Mouse (Mus musculus): ENCODE data around the gene Tm9sf4. TPM values are rescaled to one million over a fixed set of nuclear protein-coding genes. Genes with fewer than 3 reads are reported as not detected.

Gene Tm9sf4
- polyA plus RNA-seq (2015; fragmentation: Nextera tagmentation; extraction: Ambion mirVana): 68.1 and 74.5 TPM in 2 replicates

DNA sequence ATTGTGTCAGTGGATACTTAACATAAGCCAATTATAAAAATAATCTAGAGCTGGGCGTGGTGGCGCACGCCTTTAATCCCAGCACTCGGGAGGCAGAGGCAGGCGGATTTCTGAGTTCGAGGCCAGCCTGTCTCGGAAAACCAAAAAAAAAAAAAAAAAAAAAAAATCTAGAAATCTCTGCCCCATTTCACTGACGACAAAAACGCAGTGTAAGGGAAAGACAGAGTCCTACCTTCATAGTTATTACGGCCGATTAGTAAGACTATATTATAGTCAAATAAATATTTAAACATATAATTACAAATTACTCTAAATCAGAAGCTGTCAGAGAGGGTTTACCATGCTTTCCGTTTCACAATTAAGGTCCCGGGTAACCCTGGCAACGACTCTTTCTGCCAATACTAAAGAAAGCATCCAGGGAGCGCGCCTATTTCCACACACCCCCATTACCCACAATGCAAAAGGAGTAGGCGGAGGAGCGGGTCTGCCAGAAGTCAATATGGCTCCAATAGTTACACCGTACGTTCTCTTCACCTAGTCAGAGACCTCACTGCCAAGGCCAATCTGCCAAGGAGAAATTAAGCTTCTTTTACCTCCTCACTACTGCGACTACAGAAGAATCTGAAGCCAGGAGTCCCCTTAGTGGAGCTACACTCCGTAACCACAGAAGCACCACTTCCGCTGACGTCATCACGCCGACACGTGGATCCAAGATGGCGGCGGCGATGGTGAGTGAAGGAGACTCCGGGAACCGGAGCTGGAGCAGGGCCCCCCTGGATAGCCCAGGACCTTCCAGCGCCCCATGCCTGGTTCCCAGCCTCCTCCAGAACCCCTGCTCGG, at the start of gene Tm9sf4:
TSS of gene Tm9sf4 (plus strand) at position 460 of the 840 bp plus-strand sequence.
- Histone ChIP-seq H3K36me3 (ENCODE audit: insufficient read depth, low read length) (no peaks in the 10 kb centered on the region), H3K9me3 (replicated peaks; ENCODE audit: low read length) (no peaks in the 10 kb centered on the region), H3K27me3 (ENCODE audit: insufficient read depth, low read length) (no peaks in the 10 kb centered on the region), H3K27ac (peak within 1 kb of the TSS; percentile 89), H3K9ac (ENCODE audit: low read depth, low read length) (peak within 1 kb of the TSS; percentile 82), H3K4me3 (replicated peaks; ENCODE audit: low read depth, low read length) (peak within 1 kb of the TSS; percentile 81), H3K4me1 (replicated peaks; ENCODE audit: insufficient read depth, low read length) (peaks cover 6% of the 10 kb centered on the region; the same call in 1 of the 2 replicates), H3K4me2 (ENCODE audit: low read length) (peak within 1 kb of the TSS; percentile 79)
- 10% methylated on average over 34 of the region's 34 CpGs for WGBS
- ATAC-seq (replicated peaks; ENCODE audit: low FRiP score, low read depth) (peak; percentile 86), DNase-seq (ENCODE audit: low spot score) (peak; percentile 97)
- no peak for TF ChIP-seq CTCF (IDR thresholded peaks at IDR 0.05; ENCODE audit: low read depth)

DNA sequence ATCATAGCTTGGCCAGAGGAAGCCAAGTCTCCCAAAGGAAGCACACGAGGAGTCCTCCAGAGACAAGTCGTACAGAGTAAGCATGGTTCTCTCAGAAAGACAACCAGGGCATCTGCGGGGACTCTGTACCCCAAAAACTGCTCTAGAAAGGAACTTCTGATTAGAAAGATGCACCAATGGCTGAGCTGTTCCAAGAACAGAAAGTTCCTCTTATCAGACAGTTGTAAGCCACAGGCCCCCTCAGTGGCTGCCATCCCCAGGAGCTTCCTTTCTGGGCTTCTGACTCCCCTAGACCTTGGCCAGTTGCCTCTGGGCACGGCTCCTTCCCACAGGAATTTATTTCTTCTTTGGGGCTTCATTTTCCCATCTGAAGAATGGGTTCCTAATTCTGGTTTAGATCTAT, 45.4 kb upstream of the Tm9sf4 start:
- H3K4me1 ChIP-seq (replicated peaks; ENCODE audit: insufficient read depth, low read length): no peaks in the 10 kb centered on the region
- no peak for TF ChIP-seq CTCF (IDR thresholded peaks at IDR 0.05; ENCODE audit: low read depth)
- H3K9ac ChIP-seq (ENCODE audit: low read depth, low read length): no peak overlapping the region
- H3K27ac ChIP-seq: no peak overlapping the region
- 79% methylated on average over 4 of the region's 4 CpGs for WGBS
- H3K36me3 ChIP-seq (ENCODE audit: insufficient read depth, low read length): no peaks in the 10 kb centered on the region
- ATAC-seq (replicated peaks; ENCODE audit: low FRiP score, low read depth) (no peak), DNase-seq (ENCODE audit: low spot score) (no peak)
- no peak overlapping the region for H3K4me3 ChIP-seq (replicated peaks; ENCODE audit: low read depth, low read length)
- no peaks in the 10 kb centered on the region for H3K27me3 ChIP-seq (ENCODE audit: insufficient read depth, low read length)
- no peak overlapping the region for H3K4me2 ChIP-seq (ENCODE audit: low read length)
- no peaks in the 10 kb centered on the region for H3K9me3 ChIP-seq (replicated peaks; ENCODE audit: low read length)

DNA sequence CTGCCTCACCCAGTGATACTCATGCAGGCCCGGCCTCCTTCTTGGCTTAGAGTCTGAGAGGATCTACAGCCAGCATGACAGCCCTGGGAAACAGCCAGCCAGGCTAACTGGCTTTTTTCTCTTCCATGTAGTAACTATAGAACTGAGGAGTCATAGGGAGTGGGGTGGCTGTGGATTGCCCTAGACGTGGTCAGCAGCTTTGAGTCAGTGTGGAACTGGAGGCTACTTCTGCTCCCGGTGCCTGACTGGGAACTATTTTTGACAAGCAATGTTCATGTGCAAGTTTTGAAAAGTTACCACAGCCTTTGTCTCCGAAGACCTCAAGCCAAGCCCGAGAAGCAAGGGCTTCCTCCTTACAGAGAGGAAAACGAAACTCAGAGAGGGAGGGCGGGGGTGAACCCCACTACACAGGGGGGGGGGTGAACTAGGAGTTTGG, 44.0 kb upstream of the Tm9sf4 start:
- Histone ChIP-seq H3K4me2 (ENCODE audit: low read length) (no peak overlapping the region), H3K36me3 (ENCODE audit: insufficient read depth, low read length) (no peaks in the 10 kb centered on the region), H3K9me3 (replicated peaks; ENCODE audit: low read length) (no peaks in the 10 kb centered on the region), H3K4me3 (replicated peaks; ENCODE audit: low read depth, low read length) (no peak overlapping the region), H3K27me3 (ENCODE audit: insufficient read depth, low read length) (no peaks in the 10 kb centered on the region), H3K9ac (ENCODE audit: low read depth, low read length) (no peak overlapping the region), H3K27ac (no peak overlapping the region), H3K4me1 (replicated peaks; ENCODE audit: insufficient read depth, low read length) (no peaks in the 10 kb centered on the region)
- ATAC-seq (replicated peaks; ENCODE audit: low FRiP score, low read depth) (no peak), DNase-seq (ENCODE audit: low spot score) (no peak)
- TF ChIP-seq CTCF (IDR thresholded peaks at IDR 0.05; ENCODE audit: low read depth): no peak
- 75% methylated on average over 7 of the region's 7 CpGs for WGBS

DNA sequence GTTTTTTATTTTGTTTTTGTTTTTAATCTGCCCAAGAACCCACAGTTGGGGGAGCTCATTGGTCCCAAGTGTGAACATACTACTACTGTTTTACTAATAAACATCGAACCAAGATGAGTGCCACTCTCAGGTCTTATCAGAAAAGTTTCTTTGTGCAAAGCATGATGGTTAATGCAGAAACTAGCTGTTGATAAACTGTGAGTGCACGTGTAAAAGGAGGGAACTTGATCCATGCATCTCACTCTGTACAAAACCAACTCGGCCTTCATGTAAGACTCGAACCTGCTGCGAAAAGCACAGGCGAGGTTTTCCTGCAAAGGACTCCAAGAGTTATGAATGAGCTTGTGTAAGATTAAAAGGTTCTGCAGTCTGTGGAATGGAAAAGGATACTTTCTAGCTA, 41.6 kb upstream of the Tm9sf4 start:
- no peak overlapping the region for H3K9ac ChIP-seq (ENCODE audit: low read depth, low read length)
- no peak for ATAC-seq (replicated peaks; ENCODE audit: low FRiP score, low read depth)
- no peak overlapping the region for H3K4me2 ChIP-seq (ENCODE audit: low read length)
- no peaks in the 10 kb centered on the region for H3K36me3 ChIP-seq (ENCODE audit: insufficient read depth, low read length)
- H3K4me3 ChIP-seq (replicated peaks; ENCODE audit: low read depth, low read length): no peak overlapping the region
- WGBS: 87% methylated on average over 6 of the region's 6 CpGs
- no peak for DNase-seq (ENCODE audit: low spot score)
- H3K27ac ChIP-seq: no peak overlapping the region
- H3K4me1 ChIP-seq (replicated peaks; ENCODE audit: insufficient read depth, low read length): no peaks in the 10 kb centered on the region
- no peaks in the 10 kb centered on the region for H3K27me3 ChIP-seq (ENCODE audit: insufficient read depth, low read length)
- H3K9me3 ChIP-seq (replicated peaks; ENCODE audit: low read length): no peaks in the 10 kb centered on the region
- no peak for TF ChIP-seq CTCF (IDR thresholded peaks at IDR 0.05; ENCODE audit: low read depth)

DNA sequence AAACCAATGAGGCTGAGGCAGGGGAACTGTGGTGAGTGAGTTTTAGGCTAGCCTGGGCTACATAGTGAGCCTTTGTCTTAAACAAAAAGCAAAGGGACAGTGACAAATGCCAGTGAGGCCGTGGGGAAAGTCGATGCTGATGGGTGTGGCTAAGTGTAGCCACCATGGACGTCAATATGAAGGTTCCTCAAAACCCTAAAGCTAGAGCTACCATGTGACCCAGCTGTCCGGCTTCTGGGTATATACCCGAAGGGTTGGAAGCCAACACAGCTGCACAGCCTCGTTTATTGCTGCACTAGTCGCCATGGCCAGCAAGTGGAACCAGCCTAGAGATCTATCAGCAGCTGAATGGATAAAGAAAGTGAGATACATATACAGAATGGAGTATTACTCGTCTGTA, 41.0 kb upstream of the Tm9sf4 start:
- TF ChIP-seq CTCF (IDR thresholded peaks at IDR 0.05; ENCODE audit: low read depth): no peak
- H3K27me3 ChIP-seq (ENCODE audit: insufficient read depth, low read length): no peaks in the 10 kb centered on the region
- no peak overlapping the region for H3K4me2 ChIP-seq (ENCODE audit: low read length)
- H3K36me3 ChIP-seq (ENCODE audit: insufficient read depth, low read length): no peaks in the 10 kb centered on the region
- H3K4me1 ChIP-seq (replicated peaks; ENCODE audit: insufficient read depth, low read length): no peaks in the 10 kb centered on the region
- H3K27ac ChIP-seq: no peak overlapping the region
- no peaks in the 10 kb centered on the region for H3K9me3 ChIP-seq (replicated peaks; ENCODE audit: low read length)
- WGBS: 68% methylated on average over 8 of the region's 8 CpGs
- no peak overlapping the region for H3K4me3 ChIP-seq (replicated peaks; ENCODE audit: low read depth, low read length)
- ATAC-seq (replicated peaks; ENCODE audit: low FRiP score, low read depth): no peak
- DNase-seq (ENCODE audit: low spot score): no peak
- no peak overlapping the region for H3K9ac ChIP-seq (ENCODE audit: low read depth, low read length)

DNA sequence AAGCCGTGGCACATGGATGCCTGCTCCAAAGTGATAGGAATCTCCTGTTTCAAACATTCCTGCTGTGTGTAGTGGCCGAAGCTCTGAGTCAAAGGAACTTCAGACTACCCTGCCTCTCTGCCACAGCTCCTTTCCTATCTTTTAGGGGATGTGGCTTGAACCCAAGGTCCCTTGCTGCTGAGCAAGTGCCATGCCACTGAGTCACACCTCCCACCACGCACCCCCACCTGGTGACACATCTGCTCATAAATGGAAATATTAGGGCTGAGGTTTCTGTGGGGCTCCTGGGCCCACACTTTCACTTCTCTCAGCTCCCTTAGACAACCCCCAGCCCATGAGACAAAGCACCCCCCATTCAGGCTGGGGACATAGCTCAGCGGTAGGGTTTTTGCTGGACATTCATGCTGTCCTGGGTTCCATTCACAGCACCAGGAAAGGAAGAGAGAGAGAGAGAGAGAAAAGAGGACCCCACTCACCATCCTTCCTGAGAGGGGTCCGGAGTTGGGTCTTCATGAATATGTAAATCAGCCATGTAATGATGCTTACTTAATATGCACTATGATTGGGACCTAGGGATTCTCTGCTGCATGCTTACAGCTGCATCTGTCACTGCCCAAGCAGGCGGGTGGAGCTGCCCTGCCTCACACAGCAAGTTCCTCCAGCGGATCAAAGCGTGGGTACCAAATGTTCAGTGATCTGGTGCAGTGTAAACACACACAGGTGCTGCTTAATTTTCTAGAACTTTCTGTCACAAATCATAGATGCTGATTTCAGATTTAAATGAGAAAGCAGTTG, 39.1 kb upstream of the Tm9sf4 start:
- H3K36me3 ChIP-seq (ENCODE audit: insufficient read depth, low read length): no peaks in the 10 kb centered on the region
- H3K9me3 ChIP-seq (replicated peaks; ENCODE audit: low read length): no peaks in the 10 kb centered on the region
- no peaks in the 10 kb centered on the region for H3K4me1 ChIP-seq (replicated peaks; ENCODE audit: insufficient read depth, low read length)
- ATAC-seq (replicated peaks; ENCODE audit: low FRiP score, low read depth): no peak
- H3K27ac ChIP-seq: no peak overlapping the region
- TF ChIP-seq CTCF (IDR thresholded peaks at IDR 0.05; ENCODE audit: low read depth): no peak
- H3K27me3 ChIP-seq (ENCODE audit: insufficient read depth, low read length): no peaks in the 10 kb centered on the region
- no peak for DNase-seq (ENCODE audit: low spot score)
- WGBS: 67% methylated on average over 8 of the region's 8 CpGs
- no peak overlapping the region for H3K4me2 ChIP-seq (ENCODE audit: low read length)
- H3K9ac ChIP-seq (ENCODE audit: low read depth, low read length): no peak overlapping the region
- H3K4me3 ChIP-seq (replicated peaks; ENCODE audit: low read depth, low read length): no peak overlapping the region

Measured in kidney, postnatal 0 days (tissue).